Mouse (Mus musculus) monocyte, adult 2 months (primary cell): ENCODE data around the gene Dpp10.
A peak's percentile ranks its signal among the peaks of the same experiment; 100 is the strongest.

Source experiments
- DNase-seq, 2 experiments: peaks; one replicate each; pipeline ENCODE4 v3.0.0; 2022; ENCODE audit warnings: low spot score in 2 of 2, low read depth in 1 of 2

The Dpp10 gene

DNA sequence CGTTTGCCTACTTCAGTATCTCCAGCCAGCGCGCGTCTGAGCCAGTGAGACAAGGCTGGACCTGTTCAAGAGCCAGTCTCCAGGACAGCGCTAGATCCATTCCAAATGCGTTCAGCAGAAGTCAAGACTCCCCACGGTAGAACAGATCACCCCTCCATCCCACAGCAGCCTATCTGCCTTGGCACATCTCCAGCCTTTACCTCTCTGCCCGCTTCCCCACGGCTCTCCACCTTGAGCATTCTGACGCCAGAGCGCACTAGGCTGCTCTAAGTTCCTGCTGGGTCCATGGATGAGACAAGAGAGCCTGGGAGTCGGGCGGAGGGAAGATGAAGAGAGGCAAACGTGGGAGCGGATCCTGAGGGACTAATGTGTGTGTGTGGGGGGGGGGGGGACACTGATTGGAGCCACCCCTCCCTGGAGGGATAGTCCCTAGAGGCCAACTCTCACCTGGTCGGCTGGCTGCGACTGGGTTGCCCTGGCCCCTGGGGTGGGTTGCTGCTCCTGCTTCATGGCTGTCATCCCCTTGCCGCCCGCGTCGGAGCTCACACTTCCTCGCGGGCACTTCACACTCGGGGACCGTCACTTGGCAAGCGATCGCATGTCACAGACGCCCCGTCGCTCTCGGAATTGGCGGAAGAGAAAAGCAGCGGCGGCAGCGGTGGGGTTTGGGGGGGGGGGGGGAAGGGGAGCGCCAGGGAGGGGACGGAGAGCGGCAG is at the start of gene Dpp10:
TSS of gene Dpp10 (minus strand) at position 635 of the 716 bp plus-strand sequence.
- no peak for DNase-seq

DNA sequence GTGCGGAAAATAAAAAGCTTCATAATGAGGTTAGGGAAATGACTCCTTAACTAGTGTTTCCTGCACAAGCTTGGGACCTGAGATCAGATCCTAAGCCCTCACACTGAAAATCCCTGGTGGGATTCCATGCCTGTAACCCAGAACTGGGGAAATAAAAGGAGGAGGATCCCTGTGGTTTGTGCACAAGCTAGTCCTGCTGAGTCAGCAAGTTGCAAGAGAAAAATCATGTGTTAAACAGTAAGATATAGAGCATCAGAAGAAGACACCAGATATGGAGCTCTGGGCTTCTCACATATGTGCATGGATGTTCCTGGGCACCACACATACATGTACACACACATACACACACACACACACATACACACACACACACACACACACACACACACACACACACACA is 3.2 kb upstream of the Dpp10 start:
- DNase-seq: no peak

DNA sequence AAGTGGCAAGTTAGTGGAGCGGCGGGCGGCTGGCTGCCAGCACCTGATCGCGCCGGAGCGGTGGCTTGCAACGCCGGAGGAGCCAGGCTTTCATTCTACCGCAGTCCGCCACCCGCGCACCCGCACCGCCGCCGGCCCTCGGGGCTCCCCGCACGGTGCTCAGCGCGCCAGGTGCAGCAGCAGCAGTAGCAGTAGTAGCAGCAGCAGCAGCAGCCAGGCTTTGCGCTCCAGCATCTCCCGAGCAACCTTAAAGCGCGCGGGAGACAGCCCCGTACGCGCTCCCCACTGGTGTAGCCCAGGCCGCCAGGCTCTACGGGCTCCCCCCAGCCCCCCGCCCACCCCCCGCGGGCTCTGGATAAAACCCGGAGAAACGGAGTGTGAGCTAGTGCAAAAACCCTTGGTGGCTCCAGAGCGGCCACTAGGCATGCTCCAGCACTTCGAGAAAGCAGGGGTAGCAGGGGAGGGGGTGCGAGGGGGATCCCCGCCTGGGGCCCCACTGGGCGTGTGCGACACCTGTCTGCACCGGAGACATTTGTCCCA is 472 bp upstream of the Dpp10 start:
- no peak for DNase-seq

DNA sequence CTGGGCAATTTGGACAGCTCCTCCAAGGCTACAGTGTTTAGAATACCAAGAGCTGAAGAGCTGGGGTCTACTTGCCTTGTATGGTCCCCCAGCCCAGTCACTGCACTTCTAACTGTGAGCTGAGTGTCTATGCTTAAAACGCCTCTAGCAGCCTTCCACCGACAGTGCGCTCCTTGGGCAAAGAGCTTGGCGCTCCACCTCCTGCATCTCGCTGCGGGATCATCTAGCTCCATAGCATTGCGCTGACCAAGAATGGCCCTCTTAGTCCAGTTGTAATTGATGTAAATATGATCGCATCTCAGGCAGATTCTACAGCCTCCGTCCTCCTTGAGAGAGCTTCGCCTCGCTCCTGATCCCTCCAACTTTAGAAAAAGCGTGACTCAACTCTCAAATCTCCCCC is 1.2 kb downstream of the Dpp10 start:
- DNase-seq: no peak

DNA sequence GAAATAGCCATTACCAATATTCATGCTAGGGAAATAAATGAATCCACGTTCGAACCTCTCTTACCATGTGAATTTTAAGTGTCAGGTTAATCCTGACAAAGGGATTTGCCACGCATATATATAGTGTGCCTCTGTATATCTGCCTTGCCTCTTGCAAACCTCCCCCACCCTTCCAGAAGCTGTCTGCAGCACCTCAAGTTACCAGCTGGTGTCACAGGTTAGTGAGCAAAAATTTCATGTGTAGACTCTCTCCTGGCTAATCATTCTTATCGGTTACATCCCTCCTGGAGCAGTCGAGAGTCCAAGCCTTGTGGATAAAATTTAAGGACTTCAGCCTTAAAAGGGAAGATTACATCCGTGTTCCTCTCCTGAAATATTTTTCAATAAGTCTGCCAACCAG is 1.9 kb downstream of the Dpp10 start:
- DNase-seq: no peak

DNA sequence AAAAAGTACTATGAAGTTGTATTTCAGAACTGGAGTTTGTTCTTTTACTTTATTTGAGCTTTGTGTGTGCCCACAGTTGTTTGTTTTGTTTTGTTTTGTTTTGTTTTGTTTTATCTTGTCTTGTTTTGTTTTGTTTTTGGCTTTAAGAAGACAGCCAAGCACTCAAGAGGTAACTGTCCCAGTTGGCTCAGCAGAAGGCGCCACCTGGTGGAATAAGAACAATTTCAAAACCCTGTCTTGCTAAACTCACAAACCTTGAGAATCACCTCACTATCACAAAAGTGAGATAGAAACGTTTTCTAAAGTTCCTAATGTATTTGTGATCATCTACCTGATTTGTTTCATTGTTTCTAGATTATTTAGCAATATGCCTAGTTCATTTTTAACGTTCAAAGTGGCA is 3.8 kb downstream of the Dpp10 start:
- DNase-seq: no peak

DNA sequence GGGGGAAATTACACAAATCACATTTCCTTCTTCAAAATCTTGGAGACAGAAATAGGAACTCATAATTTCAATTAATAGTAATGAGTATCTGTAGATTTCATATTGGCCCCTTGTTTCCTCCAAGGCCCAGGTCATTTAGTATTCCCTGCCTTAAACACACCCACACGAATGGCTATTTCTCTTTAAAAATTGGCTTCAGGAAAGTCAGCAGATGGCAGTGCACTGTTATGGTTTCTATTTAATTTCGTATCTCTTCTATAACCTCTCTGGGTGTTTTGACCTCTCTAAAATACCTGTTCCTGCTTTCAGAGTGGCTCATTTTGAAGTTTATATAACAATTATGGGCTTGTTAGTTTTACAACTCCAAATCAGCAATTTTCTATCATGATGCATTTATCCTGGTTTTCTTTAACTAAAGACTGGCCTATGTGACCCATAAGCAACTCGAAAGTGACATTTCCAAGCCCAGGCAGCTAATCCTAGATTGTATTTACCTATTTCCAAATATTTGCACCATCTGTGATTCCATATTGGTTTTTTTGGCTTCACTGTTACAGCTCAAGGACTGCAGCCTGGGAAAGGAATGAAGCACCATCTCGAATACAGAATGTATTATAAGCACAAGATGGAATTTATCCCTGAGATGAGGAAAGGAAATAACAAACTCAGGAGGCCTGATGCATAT is 9.9 kb downstream of the Dpp10 start:
- no peak for DNase-seq

DNA sequence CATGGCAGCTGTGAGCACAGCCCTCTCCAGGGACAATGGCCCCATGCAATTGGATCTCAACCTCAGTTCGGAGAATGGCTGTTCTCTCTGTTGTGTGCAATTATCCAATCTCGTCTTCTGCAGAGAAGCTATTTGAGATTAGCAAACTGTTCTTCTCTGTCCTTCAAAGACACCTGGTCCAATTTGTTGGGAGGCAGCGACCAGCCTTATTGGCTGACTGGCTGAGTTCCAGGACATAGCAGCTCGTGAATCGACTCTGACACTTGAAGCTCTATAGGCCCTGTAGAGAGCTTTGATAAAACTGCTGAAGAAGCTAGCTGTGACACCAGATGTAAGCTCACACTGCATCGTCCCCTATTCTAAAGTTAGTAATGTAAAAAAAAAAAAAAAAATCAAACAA is 12.7 kb downstream of the Dpp10 start:
- no peak for DNase-seq

DNA sequence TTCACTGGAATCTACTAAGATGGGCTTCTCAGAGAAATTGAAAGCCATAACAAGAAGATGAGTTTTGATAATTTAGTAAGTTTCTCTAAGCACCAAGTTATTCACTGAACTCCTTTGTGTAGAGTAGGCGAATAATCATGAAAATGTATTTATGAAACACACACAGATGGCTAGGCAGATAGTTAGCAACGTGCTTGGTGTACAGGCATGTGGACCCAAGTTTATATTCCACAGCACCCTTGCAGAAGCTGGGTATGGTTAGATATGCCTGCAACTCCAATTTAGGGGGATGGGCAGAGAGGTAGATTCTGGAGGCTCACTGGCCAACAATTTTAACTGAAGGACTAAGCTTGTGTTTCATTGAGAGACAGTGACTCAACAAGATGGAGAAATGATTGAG is 13.4 kb downstream of the Dpp10 start:
- no peak for DNase-seq

DNA sequence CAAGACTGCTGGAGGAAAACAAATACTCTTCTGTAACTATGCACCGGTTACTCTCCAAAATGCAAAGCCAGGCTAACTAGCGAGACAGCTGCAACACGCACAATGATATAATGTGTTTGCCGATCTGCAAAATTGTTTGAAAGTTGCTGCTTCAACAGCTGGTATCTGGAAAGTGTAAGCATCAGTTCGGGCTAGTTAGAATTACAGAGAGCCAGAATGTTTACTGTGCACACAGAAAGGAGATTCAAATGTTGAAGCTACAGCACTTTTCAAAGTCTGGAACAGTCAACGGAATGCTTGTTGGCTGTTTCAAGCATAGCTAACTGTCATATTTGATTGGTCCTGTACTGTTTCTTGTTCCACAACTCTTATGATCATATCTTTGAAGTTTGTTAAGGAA is 42.6 kb downstream of the Dpp10 start:
- DNase-seq: no peak

DNA sequence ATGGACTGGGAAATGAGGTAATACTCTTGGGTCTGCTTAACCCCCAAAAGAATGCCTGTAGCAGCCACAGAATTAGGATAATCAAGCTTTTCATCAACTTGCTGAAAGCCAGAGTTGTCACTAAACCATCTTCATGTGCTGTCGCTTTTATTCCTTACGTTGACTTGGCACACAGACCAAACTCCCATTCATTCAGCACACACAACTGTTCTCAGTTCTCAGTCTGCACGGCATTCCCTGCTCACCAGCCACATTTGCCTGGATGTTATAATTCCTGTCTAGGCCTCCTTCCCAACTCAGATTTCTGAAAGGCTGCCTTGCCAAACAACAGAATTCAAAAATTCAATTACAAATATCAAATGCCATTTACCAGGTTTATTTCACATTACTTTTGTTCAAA is 49.6 kb downstream of the Dpp10 start:
- no peak for DNase-seq

DNA sequence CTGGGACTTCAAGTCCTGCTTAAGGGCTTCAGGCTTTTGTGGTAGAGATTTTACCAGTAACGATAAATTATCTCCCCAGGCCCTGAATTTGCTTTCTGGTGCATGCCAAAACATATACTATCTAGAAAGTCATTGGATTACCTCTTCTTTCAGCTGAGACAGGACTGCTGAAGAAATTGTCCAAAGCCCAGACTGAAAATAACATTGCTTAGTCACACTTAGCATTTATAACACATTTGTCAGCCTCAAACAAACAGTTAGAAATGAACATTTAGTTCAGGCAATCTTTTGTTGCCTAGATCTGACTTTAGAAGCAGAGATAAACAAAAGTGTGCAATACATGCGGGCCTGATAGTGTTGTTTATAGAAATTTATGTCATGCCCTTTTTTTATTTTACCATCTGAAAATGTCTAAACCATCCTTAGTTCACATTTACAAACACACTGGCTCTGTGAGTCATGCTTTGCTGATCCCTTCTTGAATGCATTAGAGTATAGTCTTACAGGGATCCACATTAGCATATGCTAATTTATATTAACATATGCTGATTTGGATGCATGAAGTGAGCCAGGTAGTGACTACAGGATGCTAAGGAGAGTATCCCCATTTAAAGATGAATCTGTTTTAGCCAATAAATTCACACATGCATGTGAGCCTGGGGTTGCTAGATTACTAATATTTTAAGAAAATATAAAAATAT is 59.9 kb downstream of the Dpp10 start:
- DNase-seq: no peak

DNA sequence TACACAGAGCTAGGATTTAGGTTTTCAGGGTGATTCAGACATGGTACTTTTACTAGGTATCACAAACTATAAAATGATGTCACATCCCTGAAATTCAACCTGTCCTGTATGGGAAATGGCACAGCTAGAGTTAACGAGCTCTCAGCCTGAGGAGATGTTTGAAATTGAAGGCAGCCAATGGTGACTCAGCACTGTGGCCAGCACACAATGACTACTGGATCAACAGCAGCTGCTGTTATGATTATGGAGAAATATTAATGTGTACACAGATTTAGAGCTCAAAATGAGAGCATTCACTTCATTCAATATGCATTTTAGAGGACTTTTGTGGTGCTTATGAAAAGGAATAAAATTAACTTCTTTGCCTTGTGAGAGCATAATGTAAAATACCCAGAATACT is 66.8 kb downstream of the Dpp10 start:
- DNase-seq: no peak

DNA sequence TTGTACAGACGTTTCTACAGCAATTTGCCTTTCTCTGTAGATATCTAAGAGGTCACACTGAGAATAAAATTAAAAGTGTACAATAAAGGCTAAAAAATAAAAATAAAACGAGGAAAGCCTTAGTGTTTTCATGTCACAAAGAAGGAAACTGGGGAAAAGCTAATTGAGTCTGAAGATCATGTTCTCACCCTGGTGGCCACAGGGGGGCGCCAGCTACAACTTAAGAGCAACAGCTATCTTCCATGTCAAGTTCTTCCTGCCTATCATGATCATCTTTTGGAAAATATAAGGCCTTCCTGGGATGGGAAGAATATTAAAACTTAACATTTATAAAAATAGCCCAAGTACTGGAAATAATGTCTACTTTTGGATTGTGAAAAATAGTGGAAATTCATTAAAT is 70.7 kb downstream of the Dpp10 start:
- DNase-seq: no peak

DNA sequence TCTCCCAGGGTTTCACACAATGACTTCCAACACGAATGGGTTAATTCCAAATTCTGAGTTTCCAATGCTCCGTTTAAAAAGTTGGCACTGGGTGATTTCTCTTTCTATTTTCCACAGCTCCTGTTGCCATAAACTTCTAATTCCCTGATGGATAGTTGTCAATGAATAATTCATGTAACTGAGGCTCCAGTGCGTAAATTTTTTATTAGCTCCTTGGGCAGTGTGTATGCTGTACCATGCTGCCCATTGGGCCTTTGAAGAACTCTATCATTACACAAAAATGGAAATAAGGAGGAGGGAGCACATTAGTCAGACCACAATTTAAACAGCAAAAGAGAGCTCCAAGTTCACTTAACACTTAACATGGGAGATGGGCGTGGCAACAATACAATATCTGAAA is 99.2 kb downstream of the Dpp10 start:
- DNase-seq: no peak

DNA sequence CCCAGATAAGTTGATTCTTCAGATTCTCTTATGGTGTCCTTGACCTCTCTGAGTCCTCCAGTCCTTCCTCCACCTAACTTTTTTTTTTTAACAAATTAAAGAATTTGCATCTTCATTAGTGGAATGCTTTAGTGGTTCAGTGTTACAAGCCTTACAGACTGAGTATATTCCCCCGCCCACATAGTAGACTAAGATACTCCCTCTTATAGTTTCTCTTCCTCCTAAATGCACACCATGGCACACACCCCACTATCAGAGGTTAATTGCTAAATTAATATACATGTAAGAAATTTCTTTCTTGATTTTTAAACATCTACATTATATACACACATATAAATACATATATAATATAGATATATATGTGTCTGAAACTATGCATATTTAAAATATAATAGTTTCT is 104.5 kb downstream of the Dpp10 start:
- no peak for DNase-seq

DNA sequence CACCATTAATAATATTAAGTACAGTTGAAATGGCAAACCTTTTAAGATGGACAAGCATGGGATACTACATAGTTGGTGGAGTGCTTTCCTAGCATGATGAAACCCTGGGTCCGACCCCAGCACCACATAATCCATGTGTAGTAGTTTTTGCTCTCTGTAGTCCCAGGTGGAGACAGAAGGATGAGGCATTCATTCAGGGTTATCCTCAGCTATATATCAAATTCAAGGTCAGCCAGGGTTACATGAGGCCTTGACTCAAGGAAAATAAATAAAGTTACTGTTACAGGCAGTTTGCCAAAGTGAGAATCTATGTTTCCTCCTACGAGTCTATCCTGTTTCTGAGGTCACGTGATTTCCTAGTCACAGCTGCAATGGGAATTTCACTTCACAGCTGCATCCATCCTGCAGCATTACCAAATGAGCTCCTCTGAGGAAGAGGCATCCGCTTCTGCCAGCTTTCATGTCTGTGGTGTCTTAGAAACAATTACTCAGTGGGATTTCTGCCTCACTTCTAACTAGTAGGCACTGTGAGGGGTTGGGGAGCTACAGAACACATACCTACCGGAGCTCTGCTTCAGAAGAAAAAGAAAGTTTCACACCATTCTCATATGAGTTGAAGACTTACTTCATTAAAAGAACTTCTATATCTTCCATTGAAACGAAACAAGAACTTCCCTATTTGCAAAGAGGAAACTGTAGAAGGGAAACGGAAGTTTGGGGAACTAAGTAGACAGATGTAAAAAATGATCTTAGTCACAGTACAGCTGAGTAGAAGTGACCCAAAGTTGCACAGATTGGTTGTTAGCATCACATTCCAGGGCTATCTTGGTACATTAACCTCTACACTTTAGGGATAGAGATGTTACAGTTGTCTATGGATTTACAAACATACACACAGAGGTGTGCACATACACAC is 111.3 kb downstream of the Dpp10 start:
- peak in 1 of 2 experiments; percentile 5 for DNase-seq

DNA sequence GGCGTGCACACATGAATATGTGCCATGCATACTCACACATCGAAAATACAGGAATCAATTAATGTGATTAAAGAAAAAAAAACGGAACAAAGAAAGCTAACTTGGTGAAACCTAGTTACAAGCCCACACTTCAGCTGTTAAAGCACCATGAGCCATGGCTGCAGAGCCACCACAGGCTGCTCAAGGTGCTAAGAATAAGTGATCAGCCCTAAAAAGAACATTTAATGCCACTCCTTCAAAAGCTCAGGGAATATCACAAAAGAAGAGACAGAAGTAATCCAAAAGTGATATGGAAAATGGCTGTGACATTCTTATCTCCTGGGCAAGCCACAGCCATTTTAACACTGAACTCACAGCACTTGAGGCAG is 117.4 kb downstream of the Dpp10 start:
- no peak for DNase-seq

DNA sequence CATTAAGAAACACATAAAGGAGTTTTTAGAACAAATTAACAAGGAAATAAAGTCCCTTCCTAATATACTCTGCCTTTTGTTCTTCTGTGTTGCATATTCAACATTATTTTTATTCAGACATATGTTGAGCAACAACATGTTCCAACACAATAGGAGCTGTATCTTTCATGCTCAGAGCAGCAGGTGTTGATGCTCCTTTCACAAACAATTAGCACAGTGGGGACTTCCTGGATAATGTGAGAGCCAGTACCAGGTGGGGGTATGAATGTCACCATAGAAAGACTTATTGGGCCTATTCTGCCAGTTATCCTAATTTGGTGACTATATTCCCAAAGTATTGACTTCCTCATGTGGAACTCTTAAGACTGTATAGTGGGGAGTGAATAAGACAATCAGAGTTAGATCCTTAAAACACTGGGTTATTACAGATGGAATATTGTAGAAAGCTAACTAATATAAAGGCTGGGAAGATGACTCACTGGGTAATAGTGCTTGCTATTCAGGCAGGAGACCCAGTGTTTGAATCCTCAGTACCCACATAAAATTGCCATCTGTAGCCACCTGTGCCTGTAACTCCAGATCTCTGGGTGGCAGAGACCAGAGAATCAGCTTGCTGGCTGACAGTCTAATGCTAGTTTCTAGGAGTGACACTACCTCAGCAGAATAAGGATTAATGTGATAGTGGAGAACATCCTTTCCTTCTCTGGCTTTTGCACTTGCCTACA is 117.9 kb downstream of the Dpp10 start:
- DNase-seq: no peak

DNA sequence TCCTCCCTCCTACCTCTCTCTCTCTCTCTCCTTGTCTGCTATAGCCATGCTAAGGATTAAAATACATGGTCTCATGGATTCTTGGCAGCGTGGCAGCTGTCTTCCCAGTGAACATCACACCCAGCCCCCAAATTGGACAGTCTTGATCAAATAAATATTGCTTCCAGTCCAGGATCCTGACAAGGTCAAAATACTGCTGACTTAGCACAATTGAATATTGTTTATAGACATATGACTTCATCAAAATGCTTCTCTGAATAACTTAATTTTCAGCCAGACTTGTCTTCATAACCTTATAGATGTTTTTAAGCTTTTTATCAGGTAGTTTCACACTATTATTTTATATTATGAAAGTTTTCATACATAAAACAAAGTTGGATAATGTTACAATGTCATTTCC is 120.5 kb downstream of the Dpp10 start:
- no peak for DNase-seq

DNA sequence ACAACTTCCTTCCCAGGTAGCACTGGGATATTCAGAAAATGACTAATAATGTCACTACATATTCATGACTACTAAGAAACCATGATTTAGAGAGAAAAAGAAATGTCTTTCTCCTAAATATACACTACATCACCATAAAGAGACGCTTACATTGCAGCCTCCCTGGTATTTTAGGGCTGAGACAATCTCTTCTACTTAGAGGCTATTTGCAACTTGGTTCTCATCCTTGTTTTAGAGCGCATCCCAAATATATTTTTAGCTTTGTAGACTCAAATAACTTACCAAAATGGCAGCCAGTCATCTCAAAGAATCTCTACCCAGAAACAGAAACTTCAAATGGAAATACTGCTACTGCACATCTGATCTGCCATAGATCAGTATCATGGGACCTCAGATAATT is 121.5 kb downstream of the Dpp10 start:
- DNase-seq: no peak
